Mouse (Mus musculus) cerebellum, adult (tissue): ENCODE results near the gene Irx6.

ENCODE experiments used
- ATAC-seq: cut with Nextera tagmentation; 2 replicates; pipeline ENCODE4 v1.9.2; 2017; ENCODE audit warnings: mild to moderate bottlenecking, moderate library complexity, mixed read lengths; ENCODE audit not compliant: insufficient number of reproducible peaks, low FRiP score, low TSS enrichment

Irx6 gene

DNA sequence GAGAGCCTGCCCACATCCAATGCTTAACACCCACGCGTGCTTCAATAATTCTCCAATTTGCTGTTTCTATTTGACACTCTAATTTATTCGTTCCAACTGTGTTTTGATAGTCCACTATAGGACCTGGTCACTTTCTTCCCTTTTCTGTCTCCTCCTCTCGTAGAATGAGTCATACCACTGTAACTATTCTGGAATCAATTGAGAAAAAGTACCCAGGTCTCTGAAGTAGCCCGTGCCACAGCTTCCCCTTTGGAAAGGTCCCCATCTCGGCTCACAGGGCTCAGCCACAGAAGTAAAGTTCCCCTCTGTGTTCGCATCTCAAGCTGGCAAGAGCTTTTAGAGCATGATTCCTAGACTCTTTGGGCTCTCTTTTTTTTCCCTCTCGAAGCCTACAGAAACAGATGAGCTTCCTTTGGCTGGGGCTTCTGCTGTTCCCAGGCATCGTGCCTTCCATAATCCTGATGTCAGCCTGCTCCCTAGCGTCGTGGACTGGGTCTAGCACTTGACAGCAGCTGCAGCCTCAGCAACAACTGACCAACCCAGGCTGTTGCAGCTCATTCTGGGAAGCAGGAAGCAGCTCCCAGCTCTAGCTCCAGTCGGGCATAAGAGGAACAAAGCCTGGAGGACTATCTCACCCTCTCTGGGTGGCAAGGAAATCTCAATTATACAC, 47.3 kb downstream of the Irx6 start:
- peak; percentile 63 for ATAC-seq

DNA sequence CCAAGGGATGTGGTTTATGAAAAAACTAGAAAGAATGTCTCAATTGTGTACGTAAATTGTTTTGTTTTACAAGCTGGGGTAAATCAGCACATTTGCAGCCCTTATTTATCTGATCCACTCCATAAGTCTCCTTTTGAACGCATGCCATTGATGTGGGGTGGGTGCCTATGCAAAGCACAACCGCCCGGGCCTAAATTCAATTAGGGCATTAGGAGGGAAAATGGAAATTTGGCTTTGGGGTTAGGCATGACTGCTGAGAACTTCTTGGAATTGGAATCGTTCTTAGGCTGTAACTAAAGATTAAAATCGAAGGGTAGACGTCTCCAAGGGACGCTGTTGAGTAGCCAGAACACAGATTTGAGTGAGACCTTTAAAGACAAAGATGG, 47.8 kb downstream of the Irx6 start:
- no peak for ATAC-seq

DNA sequence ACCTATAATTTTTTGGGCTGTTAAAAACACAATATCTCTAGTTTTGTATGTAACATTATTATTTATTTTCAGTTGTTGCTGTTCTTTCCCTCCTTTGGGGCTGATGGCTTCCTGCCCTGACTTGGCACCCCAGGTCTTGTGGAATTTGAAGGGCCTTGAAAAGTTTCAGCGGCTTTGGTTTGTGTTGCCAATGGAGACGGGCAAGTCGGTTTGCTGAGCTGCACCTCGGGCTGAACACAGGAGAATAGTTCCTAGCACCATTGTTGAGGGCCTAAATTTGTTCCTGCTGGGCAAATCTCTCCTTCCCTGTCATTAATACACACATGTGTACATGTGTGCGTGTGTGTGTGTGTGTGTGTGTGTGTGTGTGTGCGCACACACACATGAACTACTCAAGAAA, 49.2 kb downstream of the Irx6 start:
- ATAC-seq, result no peak

DNA sequence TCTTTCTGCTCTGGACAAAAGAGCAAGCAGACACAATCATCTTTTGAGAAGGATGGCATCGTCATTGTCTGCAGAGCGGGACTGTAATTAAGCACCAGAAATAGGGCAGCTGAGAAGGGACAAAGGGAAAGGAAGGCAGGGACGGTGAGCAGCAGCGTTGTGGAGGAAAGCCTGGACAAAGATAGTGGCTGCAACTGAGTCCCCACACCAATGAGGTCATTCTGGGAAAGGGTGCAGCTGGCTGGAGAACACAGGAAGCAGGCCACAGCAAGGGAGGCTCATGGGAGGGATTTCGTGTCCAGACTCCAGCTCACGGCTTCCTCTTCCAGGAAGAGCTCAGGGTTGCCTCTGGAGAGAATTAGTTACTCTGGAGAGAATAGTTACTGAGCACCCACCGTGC, 49.9 kb downstream of the Irx6 start:
- 0 out of 2 replicates have a peak, but pooled peaks have one; percentile 26 for ATAC-seq

DNA sequence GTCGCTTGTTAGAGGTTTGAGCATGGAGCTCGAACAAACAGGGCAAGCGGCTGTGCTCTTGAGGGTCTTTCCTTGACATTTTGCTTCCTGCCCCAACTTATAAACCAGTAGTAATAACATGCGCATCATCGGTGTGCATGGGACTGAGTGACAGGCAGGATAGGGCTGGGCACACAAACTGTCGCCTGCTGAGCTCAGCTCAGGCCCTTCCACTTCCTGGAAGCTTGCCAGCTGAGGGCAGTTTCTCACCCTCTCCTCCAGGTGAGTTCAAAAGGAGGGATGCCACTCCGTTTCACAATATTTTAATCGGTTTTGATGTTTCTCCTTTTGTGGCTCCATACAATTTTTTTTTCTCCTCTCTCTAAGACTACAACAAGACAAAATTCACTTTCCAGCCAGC, 50.3 kb downstream of the Irx6 start:
- ATAC-seq, result no peak; the same call in 1 of the 2 replicates
